Mouse (Mus musculus): Measurements from ENCODE around the gene Slc6a4.

DNA sequence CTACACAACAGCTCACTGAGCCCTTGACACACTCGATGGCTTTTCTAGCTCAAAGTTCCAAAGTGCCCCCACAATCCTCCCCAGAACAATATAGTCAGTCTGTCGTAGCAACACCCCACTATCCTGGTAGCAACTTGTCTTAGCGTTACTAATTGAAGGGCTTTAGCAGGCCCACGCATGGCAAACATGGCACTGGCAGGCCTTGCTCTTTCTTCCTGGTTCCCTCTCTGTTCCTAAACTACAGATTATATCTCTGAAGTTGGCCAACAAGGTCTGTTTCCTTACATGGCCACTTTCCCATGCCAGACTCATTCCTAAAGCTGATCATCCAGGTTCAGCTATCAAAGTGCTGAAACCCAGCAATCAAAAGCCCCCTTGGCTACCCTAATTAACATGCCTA lies 43.5 kb downstream of the Slc6a4 start:
- TF ChIP-seq POLR2A (IDR thresholded peaks at IDR 0.05; ENCODE audit: low read depth, low read length), result no peak
- TF ChIP-seq CTCF (IDR thresholded peaks at IDR 0.05; ENCODE audit: borderline replicate concordance, insufficient read depth, low read length), result no peak
